Mouse (Mus musculus): ENCODE measurements around the gene Ddr1. TPM values are rescaled to one million over a fixed set of nuclear protein-coding genes. Genes with fewer than 3 reads are reported as not detected.

The Ddr1 gene
- 128 and 140 TPM in 2 replicates for polyA plus RNA-seq (2015; fragmentation: Nextera tagmentation; extraction: Ambion mirVana)

DNA sequence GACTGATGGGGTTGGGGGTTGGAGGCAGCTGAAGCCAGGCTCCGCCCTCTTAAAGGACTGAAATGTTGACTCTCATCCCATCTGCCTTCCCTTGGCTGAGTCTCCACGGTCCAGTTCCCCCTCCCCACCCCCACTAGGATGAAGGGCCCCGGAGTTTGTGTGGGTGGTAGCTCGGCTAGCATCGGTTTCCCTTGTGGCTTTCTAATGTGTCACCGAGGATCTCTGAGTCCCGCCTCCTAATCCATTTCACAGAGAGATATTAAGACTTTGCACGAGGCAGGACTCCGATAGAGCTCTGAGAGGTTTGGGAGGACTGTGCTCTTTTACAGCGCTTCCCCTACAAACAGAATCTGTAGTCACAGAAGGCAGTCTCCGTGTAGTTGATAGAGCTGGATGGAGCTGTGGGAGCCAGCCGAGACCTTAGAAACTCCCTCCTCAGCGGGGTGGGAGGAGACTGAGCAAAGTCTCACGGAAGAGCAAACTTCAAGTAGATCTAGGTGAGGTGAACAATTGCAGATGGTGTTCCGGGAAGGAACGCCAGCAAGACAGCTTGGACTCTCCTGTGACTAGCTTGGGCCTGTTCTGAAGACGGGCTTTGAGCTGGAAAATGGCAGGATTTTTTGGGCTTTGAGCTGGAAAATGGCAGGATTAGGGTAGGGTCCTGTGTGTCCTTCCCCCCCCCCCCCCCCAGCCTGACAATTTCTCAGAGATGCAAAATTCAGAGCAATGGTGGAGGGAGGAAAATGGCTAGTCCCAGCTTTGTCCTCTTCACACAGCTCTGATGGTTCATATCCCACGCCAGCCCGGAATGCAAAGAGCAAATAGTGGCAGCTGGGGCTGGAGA, at the start of gene Ddr1:
Ddr1 (minus strand) TSS at position 1 of the 844 bp plus-strand sequence.
- peaks cover 40% of the 10 kb centered on the region for H3K4me1 ChIP-seq (replicated peaks)
- H3K9ac ChIP-seq = peak within 1 kb of the TSS; percentile 76
- peak; percentile 59 for ATAC-seq (ENCODE audit: low FRiP score)
- no peaks in the 10 kb centered on the region for H3K27me3 ChIP-seq
- 2% methylated on average over 19 of the region's 19 CpGs for WGBS
- peak within 1 kb of the TSS; percentile 99 for H3K27ac ChIP-seq
- no peaks in the 10 kb centered on the region for H3K36me3 ChIP-seq
- H3K4me3 ChIP-seq = peak within 1 kb of the TSS; percentile 77
- H3K9me3 ChIP-seq = no peaks in the 10 kb centered on the region
- H3K4me2 ChIP-seq = peak within 1 kb of the TSS; percentile 54

DNA sequence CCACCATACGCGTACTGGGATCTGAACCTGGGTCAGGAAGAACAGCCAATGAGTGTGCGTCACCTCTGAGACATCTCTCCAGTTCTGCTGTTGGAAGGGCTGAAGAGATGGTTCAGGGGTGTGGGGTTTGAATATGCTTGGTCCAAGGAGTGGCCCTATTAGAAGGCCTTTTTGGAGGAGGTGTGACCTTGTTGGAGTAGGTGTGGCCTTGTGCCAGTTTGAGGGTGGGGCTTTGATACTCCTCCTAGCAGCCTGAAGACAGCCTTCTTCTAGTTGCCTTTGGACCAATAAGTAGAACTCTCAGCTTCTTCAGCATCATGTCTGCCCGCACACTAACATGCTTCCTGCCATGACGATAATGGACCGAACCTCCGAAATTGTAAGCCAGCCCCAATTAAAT, 49.2 kb upstream of the Ddr1 start:
- Histone ChIP-seq H3K36me3 (no peaks in the 10 kb centered on the region), H3K9ac (no peak overlapping the region), H3K4me1 (replicated peaks) (peaks cover 17% of the 10 kb centered on the region), H3K27me3 (no peaks in the 10 kb centered on the region), H3K9me3 (no peaks in the 10 kb centered on the region), H3K4me3 (no peak overlapping the region), H3K4me2 (no peak overlapping the region), H3K27ac (no peak overlapping the region)
- 96% methylated on average over 7 of the region's 7 CpGs for WGBS
- no peak for ATAC-seq (ENCODE audit: low FRiP score)

DNA sequence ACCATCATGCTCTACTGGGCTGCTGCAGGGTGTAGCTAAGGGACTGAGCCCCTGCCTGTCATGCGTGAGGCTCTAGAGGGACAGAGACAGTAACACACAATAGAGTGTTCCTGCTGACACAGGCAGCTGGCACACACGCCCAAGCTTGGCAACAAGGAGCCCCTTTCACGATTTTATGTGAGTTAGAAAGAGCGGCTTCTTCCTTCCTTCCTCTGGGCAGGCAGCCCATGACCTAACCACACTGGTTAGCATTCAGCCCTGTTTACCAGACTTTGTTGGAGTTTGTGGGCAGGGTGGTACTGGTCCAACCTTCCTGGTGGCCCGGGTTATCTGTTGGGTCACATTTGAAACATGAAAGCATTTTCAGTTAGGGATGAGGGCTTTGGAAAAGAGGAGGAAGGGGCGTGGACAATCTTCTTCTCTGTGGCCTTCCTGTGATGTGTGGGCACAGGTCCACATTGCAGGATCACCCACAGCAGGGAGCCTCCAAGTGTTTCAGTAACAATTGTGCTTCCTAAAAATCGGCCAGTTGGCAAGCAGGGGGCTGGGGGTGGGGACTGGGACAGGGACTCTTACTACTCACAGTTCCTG, 47.9 kb upstream of the Ddr1 start:
- 0 out of 2 replicates have a peak overlapping the region, but pooled peaks have one; percentile 10 for H3K4me2 ChIP-seq
- WGBS = 43% methylated on average over 7 of the region's 7 CpGs
- peak overlapping the region; percentile 77 for H3K27ac ChIP-seq
- no peaks in the 10 kb centered on the region for H3K9me3 ChIP-seq
- peak; percentile 63; the same call in 1 of the 2 replicates for ATAC-seq (ENCODE audit: low FRiP score)
- H3K27me3 ChIP-seq = no peaks in the 10 kb centered on the region
- no peak overlapping the region for H3K4me3 ChIP-seq
- H3K4me1 ChIP-seq (replicated peaks) = peaks cover 17% of the 10 kb centered on the region
- H3K9ac ChIP-seq = no peak overlapping the region
- no peaks in the 10 kb centered on the region for H3K36me3 ChIP-seq

DNA sequence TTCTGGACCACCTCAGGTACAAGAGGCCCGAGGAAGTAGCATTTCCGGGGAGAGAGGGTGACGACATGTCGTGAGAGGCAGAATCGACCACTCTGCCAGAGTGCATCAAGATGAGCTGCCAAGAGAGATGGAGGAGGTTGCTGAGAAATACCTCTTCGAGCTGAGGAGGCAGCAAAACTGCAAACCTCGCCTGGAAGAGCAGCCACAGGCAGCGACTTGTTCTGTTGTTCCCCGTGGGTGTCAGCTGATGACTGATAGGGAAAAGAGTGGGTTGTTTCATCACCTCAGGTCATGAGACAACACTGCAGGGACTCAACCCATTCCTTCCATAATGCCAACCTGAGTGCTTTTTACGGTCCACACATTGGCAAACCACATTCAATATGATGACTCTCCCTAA, 45.3 kb upstream of the Ddr1 start:
- no peak overlapping the region for H3K4me2 ChIP-seq
- no peaks in the 10 kb centered on the region for H3K27me3 ChIP-seq
- no peak for ATAC-seq (ENCODE audit: low FRiP score)
- no peak overlapping the region for H3K27ac ChIP-seq
- 77% methylated on average over 10 of the region's 10 CpGs for WGBS
- no peak overlapping the region for H3K4me3 ChIP-seq
- no peak overlapping the region for H3K9ac ChIP-seq
- no peaks in the 10 kb centered on the region for H3K36me3 ChIP-seq
- H3K9me3 ChIP-seq = no peaks in the 10 kb centered on the region
- H3K4me1 ChIP-seq (replicated peaks) = peaks cover 17% of the 10 kb centered on the region

DNA sequence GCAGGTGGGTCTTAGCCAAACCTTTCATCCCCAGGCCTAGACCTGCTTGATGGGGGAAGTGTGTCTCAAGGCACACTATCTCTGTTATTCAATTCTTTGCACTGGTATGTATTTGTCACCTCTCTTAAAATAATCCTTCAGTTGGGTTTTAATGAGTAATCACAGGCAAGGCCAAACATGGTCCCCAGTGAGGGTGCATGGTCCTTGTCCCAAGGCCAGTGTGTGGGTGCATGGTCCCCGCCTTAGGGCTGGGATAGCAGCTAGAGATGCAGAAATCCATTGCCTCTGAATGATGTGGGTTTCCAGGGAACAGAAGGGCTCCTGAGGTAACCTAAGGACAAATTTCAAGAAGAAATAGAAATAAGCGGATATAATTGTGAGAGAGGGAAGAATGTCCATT, 39.9 kb upstream of the Ddr1 start:
- Histone ChIP-seq H3K27me3 (no peaks in the 10 kb centered on the region), H3K4me3 (no peak overlapping the region), H3K4me1 (replicated peaks) (no peaks in the 10 kb centered on the region), H3K36me3 (no peaks in the 10 kb centered on the region), H3K27ac (no peak overlapping the region), H3K9me3 (no peaks in the 10 kb centered on the region), H3K9ac (no peak overlapping the region), H3K4me2 (no peak overlapping the region)
- no peak for ATAC-seq (ENCODE audit: low FRiP score)
- 90% methylated on average over 2 of the region's 2 CpGs for WGBS

DNA sequence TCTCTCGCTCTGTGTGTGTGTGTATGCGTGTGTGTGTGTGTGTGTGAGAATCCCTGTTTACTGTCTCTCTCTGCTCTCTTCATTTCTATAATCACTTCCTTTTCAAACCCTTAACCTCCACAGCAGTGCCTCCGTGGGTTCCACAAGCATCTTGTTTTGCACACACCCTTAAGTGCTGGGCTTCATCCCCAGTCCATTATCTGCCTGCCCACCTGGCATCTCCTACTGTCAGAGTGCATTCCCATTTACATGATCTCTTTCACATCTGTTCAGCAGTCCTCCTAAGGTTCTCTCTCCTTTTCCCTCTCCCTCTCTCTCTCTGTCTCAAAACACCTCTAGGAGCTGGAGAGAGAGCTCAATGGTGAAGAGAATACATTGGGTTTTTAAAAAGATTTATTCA, 38.5 kb upstream of the Ddr1 start:
- Histone ChIP-seq H3K4me2 (no peak overlapping the region), H3K4me3 (no peak overlapping the region), H3K4me1 (replicated peaks) (no peaks in the 10 kb centered on the region), H3K27me3 (no peaks in the 10 kb centered on the region), H3K9me3 (no peaks in the 10 kb centered on the region), H3K27ac (no peak overlapping the region), H3K9ac (no peak overlapping the region), H3K36me3 (no peaks in the 10 kb centered on the region)
- 84% methylated on average over 3 of the region's 3 CpGs for WGBS
- no peak for ATAC-seq (ENCODE audit: low FRiP score)

DNA sequence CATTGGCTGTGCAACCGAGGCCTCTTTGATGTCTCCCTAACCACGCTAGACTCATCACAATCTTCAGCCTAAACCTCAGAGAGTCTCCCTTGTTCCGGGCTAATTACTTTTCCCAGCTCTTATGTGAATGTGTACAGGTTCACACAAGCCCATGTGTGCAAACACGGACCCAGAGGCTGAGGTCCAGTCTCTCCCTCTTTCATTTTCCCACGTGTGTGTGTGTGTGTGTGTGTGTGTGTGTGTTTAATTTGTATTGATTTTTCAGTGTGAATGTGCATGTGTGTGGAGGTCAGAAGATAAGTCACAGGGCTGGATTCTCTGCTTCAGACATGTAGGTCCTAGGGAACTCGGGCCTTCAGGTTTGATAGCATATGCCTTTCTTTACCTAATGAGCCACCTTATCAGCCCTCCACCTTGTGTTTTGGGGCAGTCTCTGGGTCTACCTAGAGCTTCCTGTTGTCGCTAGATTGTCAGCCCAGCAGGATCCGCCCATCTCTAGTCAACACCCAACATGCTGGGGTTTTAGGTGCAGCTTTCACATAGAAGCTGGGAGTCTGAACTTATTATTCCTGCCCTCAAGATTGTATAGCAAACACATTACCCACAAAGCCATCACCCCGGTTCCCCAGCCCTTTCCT, 37.3 kb upstream of the Ddr1 start:
- Histone ChIP-seq H3K4me1 (replicated peaks) (no peaks in the 10 kb centered on the region), H3K27me3 (no peaks in the 10 kb centered on the region), H3K27ac (no peak overlapping the region), H3K36me3 (no peaks in the 10 kb centered on the region), H3K9ac (no peak overlapping the region), H3K9me3 (no peaks in the 10 kb centered on the region), H3K4me2 (no peak overlapping the region), H3K4me3 (no peak overlapping the region)
- 86% methylated on average over 9 of the region's 9 CpGs for WGBS
- no peak for ATAC-seq (ENCODE audit: low FRiP score)

DNA sequence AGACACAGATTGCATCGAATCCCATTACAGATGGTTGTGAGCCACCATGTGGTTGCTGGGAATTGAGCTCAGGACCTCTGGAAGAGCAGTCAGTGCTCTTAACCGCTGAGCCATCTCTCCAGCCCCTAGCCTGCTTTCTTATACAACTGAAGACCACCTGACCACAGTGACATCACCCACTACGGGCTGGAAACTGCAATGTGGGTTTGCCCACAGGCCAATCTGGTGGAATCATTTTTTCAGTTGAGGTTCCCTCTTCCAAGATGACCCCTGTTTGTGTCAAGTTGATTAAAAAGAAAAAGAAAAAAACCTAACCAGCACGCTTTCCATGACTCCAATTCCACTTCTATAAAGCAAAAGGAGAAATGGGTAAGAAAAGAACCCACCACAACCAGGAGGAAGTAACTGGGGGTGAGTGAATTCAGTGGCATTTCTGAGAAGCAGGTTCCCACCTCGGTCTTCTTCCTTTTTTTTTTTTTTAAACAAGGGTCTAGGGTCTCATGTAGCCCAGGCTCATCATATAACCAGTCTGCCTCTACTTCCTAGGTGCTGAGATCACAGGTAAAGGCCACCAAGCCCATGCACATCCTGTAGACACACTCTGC, 36.0 kb upstream of the Ddr1 start:
- Histone ChIP-seq H3K27me3 (no peaks in the 10 kb centered on the region), H3K4me1 (replicated peaks) (no peaks in the 10 kb centered on the region; the same call in 1 of the 2 replicates), H3K36me3 (no peaks in the 10 kb centered on the region), H3K9me3 (no peaks in the 10 kb centered on the region), H3K27ac (no peak overlapping the region), H3K4me2 (no peak overlapping the region), H3K9ac (no peak overlapping the region), H3K4me3 (no peak overlapping the region)
- 79% methylated on average over 5 of the region's 5 CpGs for WGBS
- no peak for ATAC-seq (ENCODE audit: low FRiP score)

DNA sequence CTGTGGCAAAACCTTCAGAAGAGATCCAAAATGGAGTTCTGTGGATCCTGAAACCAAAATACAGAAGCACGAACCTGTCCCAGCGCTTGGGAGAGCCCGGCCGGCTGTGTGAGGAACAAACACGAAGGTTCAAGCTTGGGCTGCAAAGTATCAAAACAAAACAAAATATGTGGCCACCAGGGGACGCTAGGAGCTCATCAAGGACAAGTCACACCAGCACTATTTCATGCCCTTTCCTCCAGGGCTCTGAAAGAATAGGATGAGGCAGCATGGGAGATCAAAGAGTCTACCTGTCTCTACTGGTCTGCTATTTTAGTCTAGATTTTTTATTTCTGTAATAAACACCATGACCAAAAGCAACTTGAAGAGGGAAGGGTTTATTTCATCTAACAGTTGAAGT, 35.3 kb upstream of the Ddr1 start:
- no peaks in the 10 kb centered on the region for H3K27me3 ChIP-seq
- no peaks in the 10 kb centered on the region for H3K9me3 ChIP-seq
- WGBS = 17% methylated on average over 6 of the region's 6 CpGs
- ATAC-seq (ENCODE audit: low FRiP score) = no peak
- H3K4me2 ChIP-seq = no peak overlapping the region
- H3K27ac ChIP-seq = no peak overlapping the region
- no peak overlapping the region for H3K9ac ChIP-seq
- no peaks in the 10 kb centered on the region; the same call in 1 of the 2 replicates for H3K4me1 ChIP-seq (replicated peaks)
- no peaks in the 10 kb centered on the region for H3K36me3 ChIP-seq
- H3K4me3 ChIP-seq = no peak overlapping the region

DNA sequence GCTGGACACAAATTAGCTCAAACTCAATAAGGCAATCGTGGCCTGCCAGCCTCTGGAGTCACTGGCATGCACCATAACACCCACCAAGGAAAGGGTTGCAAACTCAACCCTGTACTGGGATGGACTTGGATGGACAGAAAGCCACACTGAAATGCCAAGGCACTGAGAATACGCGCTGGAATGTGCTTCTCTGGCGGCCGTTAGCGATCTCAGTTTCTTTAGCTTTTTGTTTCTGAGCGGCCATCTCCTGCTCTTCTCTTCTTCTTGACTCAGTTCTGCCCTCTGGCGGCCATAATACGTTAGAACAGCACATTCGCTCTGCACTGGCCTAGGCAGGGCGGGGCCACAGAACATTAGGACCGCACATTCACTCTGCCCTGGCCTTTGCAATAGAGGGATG, 33.3 kb upstream of the Ddr1 start:
- H3K9me3 ChIP-seq = no peaks in the 10 kb centered on the region
- no peak overlapping the region for H3K9ac ChIP-seq
- no peak overlapping the region for H3K27ac ChIP-seq
- no peak overlapping the region for H3K4me3 ChIP-seq
- H3K36me3 ChIP-seq = no peaks in the 10 kb centered on the region
- 0 out of 2 replicates have a peak, but pooled peaks have one; percentile 68 for ATAC-seq (ENCODE audit: low FRiP score)
- H3K4me1 ChIP-seq (replicated peaks) = no peaks in the 10 kb centered on the region; the same call in 1 of the 2 replicates
- H3K27me3 ChIP-seq = no peaks in the 10 kb centered on the region
- WGBS = 10% methylated on average over 12 of the region's 12 CpGs
- peak overlapping the region; percentile 4; the same call in 1 of the 2 replicates for H3K4me2 ChIP-seq

DNA sequence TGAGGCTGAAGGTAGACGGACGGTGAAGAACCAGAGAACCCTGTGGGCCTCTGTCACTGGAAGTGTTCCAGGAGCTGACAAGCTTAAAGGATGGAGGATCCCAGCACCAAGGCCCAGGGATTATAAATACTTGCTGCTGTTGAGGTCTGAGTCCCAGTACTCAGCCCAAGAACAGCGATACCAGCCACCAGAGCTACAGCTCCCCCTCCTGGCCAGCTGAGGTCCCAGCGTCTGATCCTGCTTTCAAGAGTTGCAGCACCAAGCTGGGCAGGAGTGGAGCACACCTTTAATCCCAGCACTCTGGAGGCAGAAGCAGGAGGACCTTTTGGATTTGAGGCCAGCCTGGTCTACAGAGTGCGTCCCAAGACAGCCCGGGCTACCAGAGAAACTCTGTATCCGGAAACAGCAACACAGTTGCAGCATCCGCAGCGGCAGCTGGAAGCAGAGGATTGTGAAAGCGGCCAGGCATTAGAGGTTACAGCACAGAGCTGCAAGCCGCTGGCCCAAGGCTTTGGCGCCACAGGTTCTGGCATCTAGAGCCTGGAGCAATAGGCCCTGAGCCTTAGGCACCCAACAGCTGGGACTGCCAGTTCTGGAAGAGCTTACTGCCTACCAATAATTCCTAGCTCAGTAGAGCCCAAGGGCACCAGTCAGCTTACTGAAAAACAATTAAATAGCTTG, 32.0 kb upstream of the Ddr1 start:
- Histone ChIP-seq H3K9me3 (no peaks in the 10 kb centered on the region), H3K4me2 (no peak overlapping the region), H3K36me3 (no peaks in the 10 kb centered on the region), H3K9ac (peak overlapping the region; percentile 24; the same call in 1 of the 2 replicates), H3K4me3 (no peak overlapping the region), H3K27me3 (no peaks in the 10 kb centered on the region), H3K4me1 (replicated peaks) (no peaks in the 10 kb centered on the region; the same call in 1 of the 2 replicates), H3K27ac (peak overlapping the region; percentile 19; the same call in 1 of the 2 replicates)
- ATAC-seq (ENCODE audit: low FRiP score) = no peak
- WGBS = 38% methylated on average over 12 of the region's 12 CpGs

Measured in hindbrain, embryonic 13.5 days (tissue).